Mouse (Mus musculus) embryonic fibroblast, embryonic 13.5 days (primary cell): ENCODE results near the gene Pnpo.

Source experiments
- CTCF ChIP-seq: IDR thresholded peaks from 2 replicates; pipeline ENCODE4 v1.5.1; 2011; ENCODE audit warnings: mild to moderate bottlenecking, control low read depth, low read length, moderate library complexity, borderline replicate concordance; ENCODE audit not compliant: insufficient read depth
- POLR2A ChIP-seq: IDR thresholded peaks from 2 replicates; pipeline ENCODE4 v1.6.1; 2011; ENCODE audit warnings: low read depth, mild to moderate bottlenecking, control low read depth, low read length, moderate library complexity

DNA sequence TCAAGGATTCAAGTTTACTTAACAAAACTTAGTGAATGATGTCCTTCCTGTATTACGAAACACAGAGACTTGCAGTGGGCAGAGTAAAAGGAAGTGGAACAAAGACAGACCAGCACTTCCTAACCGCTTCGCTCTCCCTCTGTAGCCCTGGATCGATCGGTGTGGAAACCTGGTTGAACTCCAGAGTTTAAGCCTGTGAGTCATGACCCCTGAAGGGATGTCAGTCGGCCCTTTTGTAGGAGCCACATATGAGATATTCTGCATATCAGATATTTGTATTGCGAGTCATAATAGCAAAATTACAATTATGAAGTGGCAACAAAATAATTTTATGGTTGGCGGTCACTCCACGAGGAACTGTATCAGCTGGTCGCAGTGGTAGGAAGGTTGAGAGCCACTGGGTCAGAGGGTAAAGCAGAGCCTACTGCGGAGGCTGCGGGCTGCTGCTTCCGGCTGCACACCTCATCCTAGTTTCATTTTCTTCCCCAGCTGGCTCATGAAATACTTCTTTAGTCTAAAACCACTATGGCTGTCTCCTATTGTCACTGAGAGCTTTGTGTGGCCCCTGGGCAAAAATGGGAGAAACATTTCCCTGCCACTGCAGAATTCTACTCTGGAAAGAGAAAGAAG, 23.2 kb upstream of the Pnpo start:
- TF ChIP-seq POLR2A (no peak), CTCF (no peak)
